Mouse (Mus musculus) cerebellum, postnatal 14 days (tissue): Measurements from ENCODE around the gene Baiap2.

Experiments used
- DNase-seq, 2 experiments: peaks; one replicate each; pipeline ENCODE4 v3.0.0; 2021; ENCODE audit warnings: mixed read lengths in 2 of 2

Baiap2 gene

GRCm38 (mm10) chr11:119981769-119982168 lies 39.2 kb downstream of the Baiap2 start:
- DNase-seq, result no peak

GRCm38 (mm10) chr11:119982236-119982635 lies 39.7 kb downstream of the Baiap2 start:
- peak; percentile 73 to 79 for DNase-seq

- peak; percentile 76 to 78 for DNase-seq
Observed at GRCm38 (mm10) chr11:119983151-119983550, 40.6 kb downstream of the Baiap2 start.

- DNase-seq, result no peak
Observed at GRCm38 (mm10) chr11:119986751-119987425, 44.3 kb downstream of the Baiap2 start.

GRCm38 (mm10) chr11:119987876-119988275 lies 45.3 kb downstream of the Baiap2 start:
- DNase-seq, result peak in 1 of 2 experiments; percentile 46

GRCm38 (mm10) chr11:119988391-119988790 lies 45.8 kb downstream of the Baiap2 start:
- peak; percentile 62 to 65 for DNase-seq

GRCm38 (mm10) chr11:119989115-119989564 lies 46.6 kb downstream of the Baiap2 start:
- DNase-seq, result peak in 1 of 2 experiments; percentile 49

GRCm38 (mm10) chr11:119990658-119991337 lies 48.2 kb downstream of the Baiap2 start:
- DNase-seq, result peak in 1 of 2 experiments; percentile 18

- peak; percentile 88 to 95 for DNase-seq
Observed at GRCm38 (mm10) chr11:119991338-119991678, 48.7 kb downstream of the Baiap2 start.

- DNase-seq, result peak in 1 of 2 experiments; percentile 22
Observed at GRCm38 (mm10) chr11:119997351-119997750, 54.8 kb downstream of the Baiap2 start.

- DNase-seq, result no peak
Observed at GRCm38 (mm10) chr11:120002041-120002440, 59.5 kb downstream of the Baiap2 start.

- no peak for DNase-seq
Observed at GRCm38 (mm10) chr11:120002634-120003220, 60.2 kb downstream of the Baiap2 start.

- peak; percentile 60 for DNase-seq
Observed at GRCm38 (mm10) chr11:120005434-120006317, 63.1 kb downstream of the Baiap2 start.

GRCm38 (mm10) chr11:120007496-120008080 lies 65.0 kb downstream of the Baiap2 start:
- DNase-seq, result peak in 1 of 2 experiments; percentile 67

- DNase-seq, result no peak
Observed at GRCm38 (mm10) chr11:120008501-120008900, 65.9 kb downstream of the Baiap2 start.

GRCm38 (mm10) chr11:120008956-120009355 lies 66.4 kb downstream of the Baiap2 start:
- DNase-seq, result no peak

GRCm38 (mm10) chr11:120009937-120010336 lies 67.4 kb downstream of the Baiap2 start:
- DNase-seq, result peak in 1 of 2 experiments; percentile 62

GRCm38 (mm10) chr11:120011114-120011760 lies 68.7 kb downstream of the Baiap2 start:
- peak in 1 of 2 experiments; percentile 70 for DNase-seq

- peak; percentile 75 to 82 for DNase-seq
Observed at GRCm38 (mm10) chr11:120011761-120012560, 69.4 kb downstream of the Baiap2 start.

GRCm38 (mm10) chr11:120012702-120013101 lies 70.1 kb downstream of the Baiap2 start:
- DNase-seq, result peak in 1 of 2 experiments; percentile 47
